Mouse (Mus musculus) ES-CJ7 (cell line): ENCODE results near the gene Tac1.
A peak's percentile ranks its signal among the peaks of the same experiment; 100 is the strongest.
"Not testable (repeated sequence)": the region's sequence is repeated elsewhere in the genome, so short reads cannot be mapped to it uniquely, and the experiment has no call there.

Source experiments
- DNase-seq: peaks from one replicate; pipeline ENCODE4 v3.0.0; 2011; ENCODE audit warnings: low read depth, low spot score

The Tac1 gene

DNA sequence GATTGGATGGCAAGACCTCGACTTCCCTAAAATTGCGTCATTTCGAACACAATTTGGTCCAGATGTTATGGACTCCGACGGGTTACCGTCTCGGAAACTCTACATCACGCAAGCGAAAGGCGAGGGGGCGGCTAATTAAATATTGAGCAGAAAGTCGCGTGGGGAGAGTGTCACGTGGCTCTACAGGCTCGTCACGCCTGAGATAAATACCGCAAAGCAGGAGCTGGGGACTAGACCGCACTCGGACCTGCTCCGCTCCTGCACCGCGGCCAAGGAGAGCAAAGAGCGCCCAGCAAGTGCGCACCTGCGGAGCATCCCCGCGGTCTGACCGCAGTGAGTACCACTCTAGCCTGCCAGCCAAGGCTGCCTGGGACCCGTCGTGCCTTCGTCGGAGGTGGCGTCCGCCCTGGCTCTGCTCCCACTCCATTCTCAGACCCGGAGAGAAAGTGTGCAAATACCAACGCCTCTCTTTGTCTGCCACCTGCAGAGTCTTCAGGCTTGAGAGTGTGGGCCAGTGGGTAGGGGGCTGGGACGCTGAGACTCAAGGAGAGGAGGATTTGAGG, at the start of gene Tac1:
Tac1 (plus strand) TSS at position 51 of the 563 bp plus-strand sequence.
- DNase-seq, result peak; percentile 11

DNA sequence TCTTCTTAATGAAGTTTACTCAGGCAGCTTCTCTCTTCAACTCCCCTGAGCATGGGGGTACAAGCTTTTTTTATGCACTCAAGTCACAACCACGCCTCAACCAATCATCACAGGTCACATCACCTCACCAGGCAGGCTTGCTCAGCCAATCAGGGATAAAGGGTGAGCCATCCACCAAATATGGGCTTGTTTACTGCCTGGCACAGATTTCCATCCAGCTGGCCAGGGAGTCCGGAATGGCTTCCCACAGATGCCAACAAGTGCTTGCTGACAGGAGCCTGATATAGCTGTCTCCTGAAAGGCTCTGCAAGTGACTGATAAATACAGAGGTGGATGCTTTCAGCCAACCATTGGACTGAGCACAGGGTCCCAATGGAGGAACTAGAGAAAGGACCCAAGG, 11.2 kb upstream of the Tac1 start:
- DNase-seq, result not testable (repeated sequence)

DNA sequence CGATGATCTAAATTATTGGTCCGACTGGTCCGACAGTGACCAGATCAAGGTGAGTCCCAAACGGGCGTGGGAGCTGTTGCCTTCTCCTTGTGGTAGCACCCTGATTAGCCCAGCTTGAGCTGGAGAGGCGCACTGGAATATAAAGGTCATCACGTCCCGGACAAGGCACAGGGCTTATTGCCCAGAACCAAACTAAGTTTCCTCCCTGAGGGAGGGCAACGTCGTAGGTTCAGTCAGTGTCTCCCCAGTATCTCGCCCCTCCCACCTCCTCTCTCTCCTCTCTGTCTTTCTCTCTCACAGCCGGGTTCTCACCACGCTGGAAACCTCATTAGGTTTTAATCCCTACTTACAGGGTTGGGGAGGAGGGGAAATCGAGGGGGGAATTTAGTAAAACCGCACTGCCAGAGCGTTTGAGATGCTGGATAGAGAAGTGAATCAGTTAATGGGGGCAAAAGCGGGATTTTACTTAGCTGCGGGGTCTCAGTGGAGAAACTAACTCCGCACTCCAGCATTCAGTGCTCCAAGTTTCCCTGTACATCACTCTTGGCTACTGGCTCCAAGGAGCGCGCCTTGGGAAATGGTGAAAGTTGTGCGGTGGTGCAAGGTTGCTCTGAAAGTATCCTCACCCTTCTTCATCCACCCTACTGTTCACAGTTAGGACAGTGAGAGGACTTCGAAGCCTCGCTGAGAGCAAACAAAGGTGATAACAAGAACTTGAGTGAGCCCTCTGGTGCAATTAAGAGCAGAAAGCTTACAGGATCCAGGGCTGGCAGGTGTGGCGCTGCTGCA, 1.2 kb downstream of the Tac1 start:
- DNase-seq, result no peak

DNA sequence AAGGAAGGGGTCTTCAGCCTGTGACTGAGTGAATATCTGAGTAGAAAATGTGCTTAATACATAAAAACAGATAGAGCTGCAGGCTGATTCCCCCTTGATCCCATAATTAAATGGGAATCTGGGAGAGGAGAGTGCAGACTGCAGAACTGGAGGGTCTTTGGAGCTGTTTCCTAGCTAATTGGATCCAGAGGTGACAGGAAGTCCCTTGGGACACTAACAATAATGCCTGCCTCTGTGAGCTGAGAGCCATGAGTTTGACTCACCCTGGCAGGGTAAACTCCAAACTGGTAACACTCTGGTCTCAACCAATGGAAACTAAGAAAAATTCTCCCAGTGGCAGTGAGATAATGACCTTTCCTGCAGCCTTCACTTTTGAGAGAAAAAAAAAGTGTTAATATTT, 3.5 kb downstream of the Tac1 start:
- DNase-seq, result no peak

DNA sequence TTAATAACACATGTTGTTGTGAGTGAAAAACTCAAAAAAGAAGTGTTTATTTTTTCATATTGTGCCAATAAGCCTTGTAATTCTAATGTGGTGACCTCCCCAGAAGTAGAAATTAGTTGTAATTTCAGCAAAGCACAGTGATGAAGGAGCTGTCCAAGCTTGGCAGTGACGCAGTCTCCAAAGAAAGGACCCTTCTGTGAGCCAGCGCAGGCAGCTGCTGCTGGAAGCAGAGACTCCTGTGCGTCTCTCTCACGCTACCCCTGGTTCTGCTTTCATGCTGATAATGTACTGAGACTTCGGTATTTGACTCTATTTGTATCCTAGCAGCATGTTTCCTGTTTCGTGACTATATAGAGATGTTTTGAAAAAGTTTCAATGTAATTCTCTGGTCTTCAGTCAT, 7.8 kb downstream of the Tac1 start:
- no peak for DNase-seq

DNA sequence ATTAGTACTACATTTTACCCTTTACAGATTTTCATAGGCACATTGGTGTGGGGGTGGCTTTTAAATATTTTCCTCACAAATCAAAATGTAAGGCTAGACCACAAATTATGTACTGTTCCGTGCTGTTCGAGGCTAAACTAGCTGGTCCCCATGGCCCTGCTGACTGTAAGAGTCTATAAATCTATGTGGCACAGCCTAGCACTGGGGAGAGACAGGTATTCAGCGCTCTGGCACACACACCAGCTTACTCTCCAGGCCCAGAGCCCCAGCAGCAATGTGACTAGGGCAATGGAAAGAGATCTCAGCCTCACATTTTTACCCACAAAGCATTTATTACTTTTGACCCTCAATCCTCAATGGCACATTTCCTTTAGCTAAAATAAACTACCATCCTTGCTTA, 9.9 kb downstream of the Tac1 start:
- no peak for DNase-seq

DNA sequence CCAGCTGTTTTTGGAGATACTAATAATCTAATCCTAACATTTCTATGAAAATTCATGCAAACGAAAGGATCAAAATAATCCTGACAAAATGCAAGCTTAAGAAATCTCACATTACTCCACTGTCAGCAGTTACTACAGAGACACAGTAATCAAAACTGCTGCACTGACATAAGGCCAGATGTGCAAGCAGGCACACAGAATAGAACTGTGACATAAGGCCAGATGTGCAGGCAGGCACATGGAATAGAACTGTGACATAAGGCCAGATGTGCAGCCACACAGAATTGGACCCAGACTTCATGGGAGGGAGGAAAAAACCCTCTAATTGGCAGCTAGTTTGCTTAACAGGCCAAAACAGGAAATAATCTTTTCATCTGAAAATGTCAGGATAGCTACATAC, 16.5 kb downstream of the Tac1 start:
- DNase-seq, result no peak

DNA sequence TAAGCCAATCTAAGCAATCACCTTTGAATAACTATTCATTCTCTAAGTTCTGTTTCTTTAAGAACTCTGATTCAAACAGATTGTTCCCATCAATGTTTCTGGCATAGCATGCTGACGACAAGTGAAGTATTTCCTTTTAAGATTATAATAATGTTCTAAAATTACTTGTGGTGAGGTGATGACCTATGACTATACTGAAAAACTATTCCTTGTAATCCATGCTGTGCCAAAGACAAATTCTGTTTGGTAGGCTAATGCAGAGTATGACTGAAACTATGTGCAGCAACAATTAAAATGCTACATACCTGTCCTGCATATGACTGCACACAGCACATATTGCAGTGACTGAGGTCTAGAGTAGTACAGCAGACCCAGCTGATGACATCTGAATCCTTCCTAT, 23.4 kb downstream of the Tac1 start:
- no peak for DNase-seq

DNA sequence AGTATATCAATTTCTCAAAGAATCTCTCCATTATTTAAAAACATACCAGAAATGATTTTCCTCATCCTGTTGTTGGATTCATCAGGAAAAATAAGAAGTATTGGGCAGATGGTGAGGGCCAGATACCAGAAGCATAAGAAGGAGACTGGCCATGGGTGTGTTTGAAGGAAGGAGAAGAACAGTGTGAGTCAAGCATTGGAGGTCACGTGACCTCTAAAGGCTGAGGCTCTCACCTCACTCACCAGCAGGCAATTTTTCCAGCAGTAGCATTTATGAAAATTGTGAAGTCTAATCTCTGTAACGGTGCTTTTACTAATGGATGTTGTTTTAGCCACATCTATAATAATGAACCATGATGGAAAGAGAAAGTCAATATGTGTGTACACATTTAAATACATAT, 39.8 kb downstream of the Tac1 start:
- no peak for DNase-seq

DNA sequence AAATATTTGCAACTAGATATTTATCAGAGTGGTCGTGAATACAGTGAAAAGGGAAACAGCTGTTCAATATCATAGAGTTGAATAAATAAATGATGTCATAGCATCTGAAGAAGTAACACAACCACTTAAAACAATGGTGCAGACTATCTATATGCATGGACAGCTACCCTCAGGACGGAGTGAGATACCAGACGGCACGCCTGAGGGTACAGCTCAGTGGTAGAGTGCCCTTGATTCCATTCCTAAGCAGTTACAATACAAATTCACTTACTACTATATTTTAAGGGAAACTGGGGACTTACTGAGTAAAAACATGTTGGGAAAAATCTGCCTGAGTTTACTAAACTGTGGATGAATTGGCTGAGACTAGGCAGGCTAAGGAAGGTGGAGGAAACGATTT, 43.7 kb downstream of the Tac1 start:
- DNase-seq, result no peak

DNA sequence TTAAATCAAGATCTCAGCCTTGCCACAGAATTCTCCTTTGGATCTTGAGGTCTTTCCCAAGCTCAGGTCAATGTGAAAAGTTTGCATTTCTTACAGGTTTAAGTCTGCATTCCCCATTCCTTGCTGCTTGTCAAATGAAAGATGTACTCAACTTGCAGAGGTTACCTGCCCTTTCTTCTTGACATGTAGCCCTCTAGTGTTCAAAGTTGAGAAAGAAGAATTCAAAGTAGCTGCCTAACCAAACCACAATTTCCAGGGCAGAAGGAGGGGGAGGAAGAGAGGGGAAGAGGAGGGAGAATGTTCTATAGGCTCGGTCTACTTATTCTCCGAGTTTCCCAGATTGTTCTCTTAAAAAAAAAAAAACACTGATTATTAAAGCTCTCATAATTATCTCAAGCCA, 45.5 kb downstream of the Tac1 start:
- DNase-seq, result peak; percentile 48

DNA sequence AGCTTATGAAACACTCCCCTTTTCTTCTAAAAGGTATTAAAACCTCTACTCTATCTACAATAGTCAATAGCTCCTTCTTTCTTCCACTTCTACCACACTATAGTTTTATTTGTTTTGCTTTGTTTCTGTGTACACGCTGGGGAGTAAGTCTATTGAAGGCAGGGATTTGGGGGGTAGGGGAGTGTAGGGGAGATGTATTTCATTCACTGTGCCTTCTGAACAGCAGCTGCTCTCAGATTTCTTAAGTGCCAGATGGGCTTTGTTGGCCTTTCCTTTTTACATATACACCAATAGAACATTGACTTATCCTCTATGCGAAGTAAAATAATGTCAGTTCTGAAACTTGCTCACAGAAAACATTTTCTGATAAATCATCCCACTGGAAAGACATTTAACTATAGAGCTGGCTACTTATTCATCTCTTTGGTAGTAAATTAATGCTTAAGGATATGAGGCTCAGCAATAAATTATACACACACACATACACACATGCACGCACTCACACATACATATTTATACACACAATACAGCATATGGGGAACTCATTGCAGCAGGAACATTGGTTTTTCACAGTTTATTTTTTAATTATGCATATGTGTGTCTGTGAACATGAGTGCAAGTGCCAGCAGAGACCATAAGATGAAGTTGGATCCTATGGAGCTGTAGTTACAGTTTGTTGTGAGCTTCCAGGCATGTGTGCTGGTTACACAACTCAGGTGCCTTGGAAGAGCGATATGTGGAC, 46.8 kb downstream of the Tac1 start:
- DNase-seq, result no peak

DNA sequence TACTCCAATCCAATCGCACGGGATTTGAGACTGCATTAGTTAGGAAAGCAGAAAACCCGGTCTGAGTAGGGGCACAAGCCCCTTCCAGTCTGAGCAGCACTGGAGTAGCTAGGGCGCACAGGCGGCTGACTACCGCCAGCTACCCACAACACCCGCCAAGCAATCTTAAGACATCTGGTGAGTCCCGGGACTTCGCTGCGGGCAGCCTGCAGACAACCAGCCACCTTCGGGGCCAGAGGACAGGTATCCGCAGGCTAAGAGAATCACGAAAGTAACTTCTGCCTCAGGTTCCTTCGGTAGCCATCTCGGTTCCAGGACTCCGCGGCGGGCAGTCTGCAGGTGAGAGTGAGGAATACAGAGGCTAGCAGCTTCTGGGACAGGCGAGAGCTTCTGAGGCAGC, 59.0 kb downstream of the Tac1 start:
- DNase-seq, result peak; percentile 14
